Mouse (Mus musculus) fat pad, adult 2 months (tissue): Measurements from ENCODE around the gene Il1rap.

ENCODE experiments used
- DNase-seq: peaks from one replicate; pipeline ENCODE4 v3.0.0-alpha.2; 2011; ENCODE audit warnings: low read depth, low spot score; ENCODE audit errors: extremely low read depth

The Il1rap gene

GRCm38 (mm10) chr16:26610508-26610907 lies 29.0 kb downstream of the Il1rap start:
- DNase-seq = no peak

- no peak for DNase-seq
These were observed 31.2 kb downstream of the Il1rap start for GRCm38 (mm10) chr16:26612499-26613220.

DNA sequence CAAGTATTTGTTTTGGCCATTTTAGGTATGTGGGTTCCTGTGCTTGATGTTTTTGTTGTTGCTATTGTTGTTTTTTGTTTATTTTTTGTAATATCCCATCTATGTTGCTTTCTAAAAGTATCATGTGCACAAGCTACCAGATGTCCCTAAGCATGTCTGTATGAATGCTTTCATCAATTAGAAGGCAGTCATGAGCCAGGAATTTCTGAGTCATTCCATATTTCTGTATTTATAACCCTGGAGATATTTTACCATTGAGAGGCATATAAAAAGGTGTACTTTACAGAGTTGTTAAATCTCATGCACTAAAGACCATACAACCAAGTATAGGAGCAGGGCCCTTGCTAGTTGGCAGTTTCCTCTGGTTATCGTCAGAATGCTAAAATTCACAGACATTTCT lies 41.6 kb downstream of the Il1rap start:
- DNase-seq = no peak

DNA sequence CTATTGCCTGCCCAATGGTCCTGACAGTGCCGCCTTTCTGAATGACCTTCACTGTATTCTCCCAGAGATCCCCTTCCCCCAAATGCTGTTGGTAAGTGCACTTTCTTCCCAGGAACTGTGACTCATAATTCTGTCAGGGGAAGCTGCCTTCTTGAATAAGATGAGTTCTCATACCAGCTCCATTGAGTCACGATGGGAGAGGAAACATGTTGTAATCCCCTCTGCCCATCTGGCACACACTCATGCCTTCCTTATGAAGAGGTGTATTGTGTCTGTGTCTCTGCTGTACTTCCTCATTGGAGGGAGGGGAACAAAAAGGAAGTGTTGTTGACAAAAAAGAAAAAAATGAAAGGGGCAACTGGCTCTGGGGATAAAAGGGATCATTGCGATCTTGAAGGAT lies 44.6 kb downstream of the Il1rap start:
- no peak for DNase-seq

- DNase-seq = no peak
These were observed 53.3 kb downstream of the Il1rap start for GRCm38 (mm10) chr16:26634800-26635199.

DNA sequence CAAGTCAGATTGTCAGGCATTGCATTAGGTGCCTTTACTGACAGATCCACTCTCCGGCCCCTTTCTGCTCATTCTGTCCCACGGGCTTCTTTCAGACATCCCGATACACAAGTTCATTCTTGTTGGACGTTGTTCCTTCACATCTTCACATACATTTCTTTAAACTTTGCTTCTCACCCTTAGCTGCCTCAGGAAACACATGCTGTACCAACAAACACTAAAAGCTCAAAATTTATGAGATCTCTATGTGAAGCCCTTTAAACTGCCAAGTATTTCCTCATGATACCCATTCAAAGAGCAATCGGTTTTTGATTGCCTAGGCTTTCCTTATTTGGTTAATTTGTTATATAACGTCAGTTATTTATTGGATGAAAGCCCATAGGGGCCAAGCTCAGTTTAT lies 61.6 kb downstream of the Il1rap start:
- peak; percentile 74 for DNase-seq

- no peak for DNase-seq
These were observed 64.6 kb downstream of the Il1rap start for GRCm38 (mm10) chr16:26646066-26646465.

GRCm38 (mm10) chr16:26647036-26647435 lies 65.5 kb downstream of the Il1rap start:
- no peak for DNase-seq

- no peak for DNase-seq
These were observed 81.4 kb downstream of the Il1rap start for GRCm38 (mm10) chr16:26662722-26663436.

- no peak for DNase-seq
These were observed 84.9 kb downstream of the Il1rap start for GRCm38 (mm10) chr16:26666401-26666800.

DNA sequence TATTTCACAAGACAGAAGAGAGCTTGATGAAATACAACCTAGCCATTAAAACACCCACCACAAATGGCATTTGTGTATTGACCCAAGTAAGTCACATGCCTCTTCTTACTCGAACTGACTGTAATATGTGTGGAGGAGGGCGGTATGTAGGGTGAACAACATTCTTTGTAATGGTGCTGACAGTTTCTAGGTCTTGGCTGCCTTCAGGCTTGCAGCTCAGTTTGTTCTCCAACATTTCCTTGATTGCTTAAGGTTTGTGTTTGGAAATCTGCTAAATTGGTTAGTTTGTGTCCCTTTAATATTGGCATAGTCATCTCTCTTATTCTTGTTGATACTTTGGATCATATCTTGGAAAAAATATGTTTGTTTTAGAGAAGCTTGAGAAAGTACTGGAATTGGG lies 87.6 kb downstream of the Il1rap start:
- DNase-seq = peak; percentile 98

GRCm38 (mm10) chr16:26680381-26680780 lies 98.9 kb downstream of the Il1rap start:
- DNase-seq = no peak

DNA sequence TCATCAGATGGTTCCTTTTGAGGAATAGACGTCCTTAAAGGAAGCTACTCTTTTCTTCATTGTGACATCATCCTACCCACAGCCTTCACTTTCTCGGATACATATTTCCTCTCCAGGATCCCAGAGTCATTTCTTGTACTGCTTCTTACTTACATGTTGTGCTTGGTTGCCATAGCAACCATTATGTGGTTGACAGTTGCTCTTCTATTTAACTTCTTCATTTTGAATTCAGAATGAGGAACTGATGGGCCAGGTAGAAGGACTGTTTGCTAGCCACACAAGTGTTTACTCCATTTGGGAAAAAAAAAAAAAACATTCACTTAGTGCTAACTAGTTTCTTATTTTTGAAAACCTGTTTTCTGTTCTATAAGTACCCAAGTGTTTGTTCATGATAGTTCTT lies 108.3 kb downstream of the Il1rap start:
- DNase-seq = no peak

DNA sequence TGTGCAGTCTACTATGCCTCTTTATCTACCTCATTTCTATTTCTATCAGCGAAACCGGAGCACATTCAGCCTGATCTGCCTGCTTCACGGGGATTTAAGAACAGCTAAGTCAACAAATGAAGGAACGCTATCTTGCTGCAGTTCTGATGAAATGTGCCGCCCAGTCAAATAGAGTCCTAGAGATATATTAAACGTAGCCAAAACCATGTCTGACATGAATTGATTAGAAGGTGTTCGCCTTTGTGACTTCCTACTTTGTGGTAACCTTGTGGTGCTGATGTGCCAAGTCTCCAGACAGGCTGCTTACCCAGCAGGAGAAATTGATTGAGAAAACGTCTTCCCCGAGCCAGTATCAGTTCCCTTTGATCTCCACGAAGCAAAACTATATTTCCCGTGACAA lies 109.8 kb downstream of the Il1rap start:
- DNase-seq = no peak

DNA sequence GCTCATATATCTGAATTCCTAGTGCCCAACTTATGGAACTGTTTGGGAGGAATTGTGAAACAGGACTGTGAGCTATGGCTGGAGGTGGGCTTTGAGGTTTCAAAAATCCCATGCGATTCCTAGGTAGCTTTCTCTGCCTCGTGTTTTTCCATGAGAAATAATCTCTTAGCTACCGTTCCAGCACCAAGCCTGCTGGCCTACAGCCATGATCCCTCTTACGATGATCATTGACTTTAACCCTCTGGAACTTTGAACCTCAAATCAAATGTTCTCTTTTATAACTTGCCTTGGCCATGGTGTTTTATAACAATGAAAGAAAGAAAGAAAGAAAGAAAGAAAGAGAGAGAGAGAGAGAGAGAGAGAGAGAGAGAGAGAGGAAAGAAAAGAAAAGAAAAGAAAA lies 116.6 kb downstream of the Il1rap start:
- no peak for DNase-seq

GRCm38 (mm10) chr16:26700440-26701103 lies 119.1 kb downstream of the Il1rap start:
- no peak for DNase-seq

DNA sequence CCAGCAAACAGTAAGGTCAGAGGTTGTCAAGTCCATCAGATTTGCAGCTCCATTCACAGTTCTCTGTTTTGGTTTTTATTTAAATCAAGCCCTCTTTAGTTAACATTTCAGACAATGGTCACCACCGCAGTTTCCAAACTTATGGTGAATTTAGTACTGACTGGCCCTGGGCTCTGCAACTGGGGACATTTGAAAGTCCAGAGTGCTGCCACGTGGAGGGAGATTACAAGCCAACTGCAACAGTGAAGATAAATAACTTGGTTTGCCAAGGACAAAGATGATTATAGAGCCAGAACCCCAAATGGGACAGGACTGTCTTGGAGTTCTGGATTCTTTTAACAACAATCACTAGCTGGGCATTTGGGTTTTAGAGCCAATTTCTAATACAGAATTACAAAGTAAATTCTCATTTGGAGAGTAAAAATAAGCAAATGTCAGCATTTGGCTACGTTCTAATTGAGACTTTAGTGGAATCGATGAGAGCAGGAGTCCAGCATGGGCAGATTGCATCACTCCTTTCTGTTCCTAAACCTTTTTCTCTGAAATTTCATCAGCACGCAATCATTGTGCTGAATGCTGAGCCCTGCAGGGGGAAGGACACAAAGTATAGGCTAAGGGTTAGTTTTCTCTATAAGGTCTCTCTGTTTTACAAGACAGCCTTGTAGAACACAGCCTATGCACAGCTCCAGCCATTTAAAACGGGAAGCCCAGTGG lies 124.3 kb downstream of the Il1rap start:
- no peak for DNase-seq

GRCm38 (mm10) chr16:26706503-26706902 lies 125.0 kb downstream of the Il1rap start:
- DNase-seq = no peak

- DNase-seq = no peak
These were observed 129.4 kb downstream of the Il1rap start for GRCm38 (mm10) chr16:26710922-26711321.

GRCm38 (mm10) chr16:26713538-26714316 lies 132.2 kb downstream of the Il1rap start:
- DNase-seq = no peak

GRCm38 (mm10) chr16:26722464-26722863 lies 141.0 kb downstream of the Il1rap start:
- no peak for DNase-seq
